7 mouse cellular contexts compared by ENCODE assay signal in the genomic region with DNA sequence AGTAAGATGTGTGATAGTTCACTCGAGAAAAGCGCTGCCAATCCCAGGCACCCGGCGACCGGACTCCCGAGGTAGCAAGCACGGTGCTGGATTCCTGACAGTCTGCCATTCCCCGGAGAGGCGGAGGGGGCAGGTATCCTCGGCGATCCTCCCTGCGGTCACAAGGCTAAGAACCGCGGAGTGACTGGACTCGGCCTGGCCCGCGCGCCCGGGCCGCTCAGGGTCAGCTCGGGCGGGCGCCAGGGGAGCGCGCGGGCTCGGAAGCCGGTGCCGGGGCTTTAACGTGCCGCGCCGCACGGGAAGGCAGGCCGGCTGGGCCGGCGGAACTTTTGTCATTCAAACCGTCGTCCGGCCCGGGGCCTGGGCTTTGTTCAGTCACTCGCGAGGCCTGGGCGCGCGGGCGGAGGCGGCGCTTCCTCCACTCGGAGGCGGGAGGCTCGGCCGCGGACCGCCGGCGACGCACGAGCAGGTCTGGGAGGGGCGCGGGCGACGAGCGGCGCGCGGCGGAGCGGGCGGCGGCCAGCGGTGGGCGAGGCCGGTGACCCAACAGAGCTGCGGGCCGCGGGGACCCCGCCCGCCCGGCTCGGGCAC. TPM values are rescaled to one million over a fixed set of nuclear protein-coding genes. Genes with fewer than 3 reads are reported as not detected.
DNase-seq lines count a peak whose midpoint lies in the region; ATAC-seq lines count a peak whose summit lies in the region.

A gene (plus strand): TSS at position 23 of the 591 bp plus-strand sequence.

- no peaks in the 10 kb centered on the region for H3K27me3 ChIP-seq in intestine, embryonic 15.5 days (replicated peaks)
- no peaks in the 10 kb centered on the region for H3K27me3 ChIP-seq in midbrain, embryonic 11.5 days (ENCODE audit: control insufficient read depth, insufficient read depth, low read length)

- peak; percentile 81 to 84 for DNase-seq in adrenal gland, adult 18-20 months (ENCODE audit: low spot score in 2 of 2)
- peak; percentile 91 for DNase-seq in embryo, embryonic 11 days
- DNase-seq in gastrocnemius, postnatal 36 days, result peak; percentile 79 to 80
- DNase-seq in left cerebral cortex, postnatal 4 days, result peak; percentile 86
- DNase-seq in midbrain, embryonic 11.5 days (ENCODE audit: low spot score, missing footprints), result peak; percentile 97
- DNase-seq in skeletal muscle tissue, adult 2 months (ENCODE audit: low read depth, low spot score), result peak; percentile 75

- H3K4me3 ChIP-seq in intestine, embryonic 15.5 days (replicated peaks), result peak within 1 kb of the TSS; percentile 92
- peak within 1 kb of the TSS; percentile 95 for H3K4me3 ChIP-seq in midbrain, embryonic 11.5 days (ENCODE audit: low read depth, low read length)

- H3K27ac ChIP-seq in intestine, embryonic 15.5 days, result peak within 1 kb of the TSS; percentile 100
- peak within 1 kb of the TSS; percentile 99 for H3K27ac ChIP-seq in midbrain, embryonic 11.5 days (ENCODE audit: low read depth, low read length)

- intact Hi-C loops in gastrocnemius, postnatal 36 days (cut with DNase I), result loop anchor here (5.0 kb wide), 1 partner anchor 170 kb away; a partner anchor contains a TSS
- intact Hi-C loops in left cerebral cortex, postnatal 4 days (cut with DNase I), result loop anchor here (10.0 kb wide), 1 partner anchor 78 kb away; no protein-coding TSS in a partner anchor

- WGBS in intestine, embryonic 15.5 days, result under 1% methylated on average over 72 of the region's 81 CpGs
- WGBS in midbrain, embryonic 11.5 days, result under 1% methylated on average over 51 of the region's 81 CpGs

- ATAC-seq in intestine, embryonic 15.5 days, result peak; percentile 91
- ATAC-seq in midbrain, embryonic 11.5 days (ENCODE audit: low FRiP score), result peak; percentile 88

- H3K4me2 ChIP-seq in intestine, embryonic 15.5 days (replicated peaks), result peak within 1 kb of the TSS; percentile 80
- peak within 1 kb of the TSS; percentile 69 for H3K4me2 ChIP-seq in midbrain, embryonic 11.5 days

- no peaks in the 10 kb centered on the region for H3K9me3 ChIP-seq in intestine, embryonic 15.5 days
- H3K9me3 ChIP-seq in midbrain, embryonic 11.5 days (ENCODE audit: control insufficient read depth, low read length), result no peaks in the 10 kb centered on the region; the same call in 1 of the 2 replicates

- H3K4me1 ChIP-seq in intestine, embryonic 15.5 days (replicated peaks), result peaks cover 11% of the 10 kb centered on the region; the same call in 1 of the 2 replicates
- peaks cover 11% of the 10 kb centered on the region for H3K4me1 ChIP-seq in midbrain, embryonic 11.5 days (ENCODE audit: control insufficient read depth, insufficient read depth, low read length)

- no peaks in the 10 kb centered on the region; the same call in 1 of the 2 replicates for H3K36me3 ChIP-seq in intestine, embryonic 15.5 days
- H3K36me3 ChIP-seq in midbrain, embryonic 11.5 days (ENCODE audit: control insufficient read depth, insufficient read depth, low read length), result no peaks in the 10 kb centered on the region

- H3K9ac ChIP-seq in intestine, embryonic 15.5 days, result peak within 1 kb of the TSS; percentile 99
- H3K9ac ChIP-seq in midbrain, embryonic 11.5 days (ENCODE audit: low read length), result peak within 1 kb of the TSS; percentile 99

RNA-seq across cellular contexts. Expression of the gene that starts here (rescaled TPM):
- total RNA-seq in adrenal gland, adult 18-20 months (2021), result 10 to 100 TPM; 57.2 to 70.4 TPM
- 10 to 100 TPM; 23.8 to 28.5 TPM for total RNA-seq in gastrocnemius, postnatal 36 days (2021)
- polyA plus RNA-seq in intestine, embryonic 15.5 days (2015; fragmentation: Nextera tagmentation; extraction: Ambion mirVana), result 32.5 and 35.1 TPM in 2 replicates
- total RNA-seq in left cerebral cortex, postnatal 4 days (2021), result 10 to 100 TPM; 80.6 to 86.3 TPM
- polyA plus RNA-seq in midbrain, embryonic 11.5 days (2014; fragmentation: Nextera tagmentation; extraction: Ambion mirVana), result 51.0 and 58.0 TPM in 2 replicates

Comparison
In these comparisons a context has a peak if more than half of its experiments do, and no peak if none do; other contexts are left out.
1. Peak in every context shown above with its lines: DNase-seq, ATAC-seq, H3K4me3 ChIP-seq and H3K27ac ChIP-seq.